In the genomic region with DNA sequence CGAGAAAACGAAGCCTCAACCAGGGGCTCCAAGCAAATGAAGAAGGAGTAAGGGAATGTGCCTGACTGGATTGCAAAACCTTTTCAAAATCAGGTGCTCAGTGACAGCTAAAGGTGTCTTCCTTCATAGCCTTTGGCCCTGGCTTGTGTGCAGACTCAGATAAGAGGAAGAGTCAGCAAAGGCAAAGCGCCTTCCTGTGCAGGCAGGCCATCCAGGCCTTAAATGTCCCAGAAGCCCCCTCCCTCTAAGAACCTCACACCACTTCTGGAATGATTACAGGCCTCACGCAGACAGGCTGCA, we compare ENCODE assay signal across 8 mouse cellular contexts. TPM values are rescaled to one million over a fixed set of nuclear protein-coding genes. Genes with fewer than 3 reads are reported as not detected.
A peak's percentile ranks its signal among the peaks of the same experiment; 100 is the strongest.
DNase-seq lines count a peak whose midpoint lies in the region; ATAC-seq lines count a peak whose summit lies in the region.

No protein-coding gene starts in this region.

- H3K27ac ChIP-seq in heart, embryonic 11.5 days (ENCODE audit: low read depth, low read length): peak overlapping the region; percentile 91
- peak overlapping the region; percentile 97 for H3K27ac ChIP-seq in forebrain, embryonic 10.5 days
- H3K27ac ChIP-seq in liver, embryonic 11.5 days (ENCODE audit: low read depth, low read length): peak overlapping the region; percentile 93
- no peak overlapping the region for H3K27ac ChIP-seq in stomach, embryonic 15.5 days

- no peak for DNase-seq in heart, postnatal 14 days
- DNase-seq in CD8-positive naive resting alpha-beta T cell, adult 2 months (ENCODE audit: low read depth in 2 of 2, low spot score in 2 of 2): peak; percentile 13 to 40
- DNase-seq in forebrain, embryonic 10.5 days (ENCODE audit: extremely low spot score, low spot score): no peak
- DNase-seq in liver, embryonic 11.5 days (ENCODE audit: low spot score): no peak
- DNase-seq in layer of hippocampus, postnatal 25 days (ENCODE audit: extremely low spot score in 1 of 2, low spot score in 1 of 2): no peak
- DNase-seq in ovary, postnatal 10 days (ENCODE audit: low spot score): no peak

- H3K36me3 ChIP-seq in heart, embryonic 11.5 days (ENCODE audit: control insufficient read depth, insufficient read depth, low read length): no peaks in the 10 kb centered on the region
- no peaks in the 10 kb centered on the region for H3K36me3 ChIP-seq in forebrain, embryonic 10.5 days (replicated peaks)
- H3K36me3 ChIP-seq in liver, embryonic 11.5 days (ENCODE audit: control insufficient read depth, insufficient read depth, low read length): no peaks in the 10 kb centered on the region
- H3K36me3 ChIP-seq in stomach, embryonic 15.5 days: no peaks in the 10 kb centered on the region

- H3K27me3 ChIP-seq in heart, embryonic 11.5 days (ENCODE audit: control insufficient read depth, insufficient read depth, low read length): no peaks in the 10 kb centered on the region
- H3K27me3 ChIP-seq in forebrain, embryonic 10.5 days (ENCODE audit: poor library complexity, severe bottlenecking): no peaks in the 10 kb centered on the region
- no peaks in the 10 kb centered on the region for H3K27me3 ChIP-seq in liver, embryonic 11.5 days (replicated peaks; ENCODE audit: control insufficient read depth, insufficient read depth, low read length)
- H3K27me3 ChIP-seq in stomach, embryonic 15.5 days (replicated peaks): no peaks in the 10 kb centered on the region

- H3K4me2 ChIP-seq in heart, embryonic 11.5 days: peak overlapping the region; percentile 76
- peak overlapping the region; percentile 73 for H3K4me2 ChIP-seq in liver, embryonic 11.5 days
- peak overlapping the region; percentile 70 for H3K4me2 ChIP-seq in stomach, embryonic 15.5 days

- no peaks in the 10 kb centered on the region for H3K9me3 ChIP-seq in heart, embryonic 11.5 days (replicated peaks; ENCODE audit: control insufficient read depth, low read length)
- no peaks in the 10 kb centered on the region for H3K9me3 ChIP-seq in forebrain, embryonic 10.5 days
- no peaks in the 10 kb centered on the region for H3K9me3 ChIP-seq in liver, embryonic 11.5 days (ENCODE audit: control insufficient read depth, low read length)
- no peaks in the 10 kb centered on the region for H3K9me3 ChIP-seq in stomach, embryonic 15.5 days

- 5% methylated on average over 4 of the region's 4 CpGs for WGBS in heart, embryonic 11.5 days (ENCODE audit: insufficient replicate concordance)
- WGBS in forebrain, embryonic 10.5 days: 14% methylated on average over 4 of the region's 4 CpGs
- 6% methylated on average over 4 of the region's 4 CpGs for WGBS in liver, embryonic 11.5 days
- WGBS in stomach, embryonic 15.5 days: 7% methylated on average over 4 of the region's 4 CpGs

- H3K4me3 ChIP-seq in heart, embryonic 11.5 days (ENCODE audit: low read depth, low read length): peak overlapping the region; percentile 94
- peak overlapping the region; percentile 78 for H3K4me3 ChIP-seq in forebrain, embryonic 10.5 days
- H3K4me3 ChIP-seq in liver, embryonic 11.5 days (ENCODE audit: low read depth, low read length): peak overlapping the region; percentile 93
- peak overlapping the region; percentile 92 for H3K4me3 ChIP-seq in stomach, embryonic 15.5 days (replicated peaks)

- H3K9ac ChIP-seq in heart, embryonic 11.5 days (ENCODE audit: low read depth, low read length): peak overlapping the region; percentile 91
- peak overlapping the region; percentile 81 for H3K9ac ChIP-seq in liver, embryonic 11.5 days (ENCODE audit: low read depth, low read length)
- H3K9ac ChIP-seq in stomach, embryonic 15.5 days: peak overlapping the region; percentile 89; the same call in 1 of the 2 replicates

- peaks cover 7% of the 10 kb centered on the region; the same call in 1 of the 2 replicates for H3K4me1 ChIP-seq in heart, embryonic 11.5 days (ENCODE audit: control insufficient read depth, insufficient read depth, low read length)
- H3K4me1 ChIP-seq in forebrain, embryonic 10.5 days: peaks cover 50% of the 10 kb centered on the region
- peaks cover 22% of the 10 kb centered on the region for H3K4me1 ChIP-seq in liver, embryonic 11.5 days (replicated peaks; ENCODE audit: control insufficient read depth, insufficient read depth, low read length)
- H3K4me1 ChIP-seq in stomach, embryonic 15.5 days: no peaks in the 10 kb centered on the region; the same call in 1 of the 2 replicates

- intact Hi-C loops in heart, postnatal 14 days (cut with DNase I): loop anchor here (5.0 kb wide), 1 partner anchor 66 kb away; no protein-coding TSS in a partner anchor

- no peak; the same call in 1 of the 2 replicates for ATAC-seq in heart, embryonic 11.5 days (replicated peaks; ENCODE audit: insufficient number of reproducible peaks, low FRiP score, low TSS enrichment)
- ATAC-seq in liver, embryonic 11.5 days (replicated peaks; ENCODE audit: low FRiP score): peak; percentile 69
- ATAC-seq in stomach, embryonic 15.5 days (ENCODE audit: insufficient read depth, low FRiP score, low read depth): no peak

RNA-seq across cellular contexts. Expression of a gene that starts 0.8 kb away (rescaled TPM):
- 7.2 and 9.6 TPM in 2 replicates for polyA plus RNA-seq in heart, embryonic 11.5 days (2014; fragmentation: Nextera tagmentation; extraction: Ambion mirVana)
- 10 to 100 TPM; 21.9 to 25.0 TPM for total RNA-seq in heart, postnatal 14 days (2021)
- 15.5 and 17.3 TPM in 2 replicates for polyA plus RNA-seq in forebrain, embryonic 10.5 days (2016; fragmentation: Nextera tagmentation; extraction: Ambion mirVana)
- 10.6 and 11.8 TPM in 2 replicates for polyA plus RNA-seq in liver, embryonic 11.5 days (2014; fragmentation: Nextera tagmentation; extraction: Ambion mirVana)
- 10.3 and 13.3 TPM in 2 replicates for polyA plus RNA-seq in stomach, embryonic 15.5 days (2015; fragmentation: Nextera tagmentation; extraction: Ambion mirVana)
- 10 to 100 TPM; 73.5 to 77.3 TPM for total RNA-seq in layer of hippocampus, postnatal 25 days (2021)

RNA-seq across cellular contexts. Expression of a gene that starts 52.7 kb away (rescaled TPM):
- polyA plus RNA-seq in heart, embryonic 11.5 days (2014; fragmentation: Nextera tagmentation; extraction: Ambion mirVana): 0.49 and 0.68 TPM in 2 replicates
- total RNA-seq in heart, postnatal 14 days (2021): under 1 TPM in 1 of 2 experiments, not detected in 1; 0.07 TPM
- 108 and 115 TPM in 2 replicates for polyA plus RNA-seq in forebrain, embryonic 10.5 days (2016; fragmentation: Nextera tagmentation; extraction: Ambion mirVana)
- polyA plus RNA-seq in liver, embryonic 11.5 days (2014; fragmentation: Nextera tagmentation; extraction: Ambion mirVana): 10.5 and 11.0 TPM in 2 replicates
- polyA plus RNA-seq in stomach, embryonic 15.5 days (2015; fragmentation: Nextera tagmentation; extraction: Ambion mirVana): 0.15 and 0.41 TPM in 2 replicates
- total RNA-seq in layer of hippocampus, postnatal 25 days (2021): 10 to 100 TPM; 96.0 to 98.3 TPM

Comparison
In these comparisons a context has a peak if more than half of its experiments do, and no peak if none do; other contexts are left out.
1. DNase-seq: peak in CD8-positive naive resting alpha-beta T cell, adult 2 months (2 of 2); none in heart, postnatal 14 days (0 of 2), forebrain, embryonic 10.5 days (single experiment), liver, embryonic 11.5 days (single experiment), layer of hippocampus, postnatal 25 days (0 of 2) and ovary, postnatal 10 days (single experiment).
2. Peak in every context shown above with its lines, with median percentiles within 50 percentile points of each other: H3K4me2 ChIP-seq, H3K4me3 ChIP-seq and H3K9ac ChIP-seq.